Mouse (Mus musculus) MEL-GATA-1-ER (cell line): ENCODE measurements around the gene Nmral1.

Source experiments
- DNase-seq: peaks from one replicate; pipeline ENCODE4 v3.0.0-alpha.2; 2012; ENCODE audit warnings: low read depth; ENCODE audit errors: extremely low read depth

Nmral1 gene

GRCm38 (mm10) chr16:4661605-4662004 is 57.6 kb downstream of the Nmral1 start:
- DNase-seq: no peak
